Mouse (Mus musculus) WW6 (cell line): ENCODE data around the gene Ogg1.
"Not testable (repeated sequence)": the region's sequence is repeated elsewhere in the genome, so short reads cannot be mapped to it uniquely, and the experiment has no call there.

Experiments
- DNase-seq: peaks from one replicate; pipeline ENCODE4 v3.0.0-alpha.2; 2013; ENCODE audit warnings: low read depth, low spot score

Ogg1 gene

DNA sequence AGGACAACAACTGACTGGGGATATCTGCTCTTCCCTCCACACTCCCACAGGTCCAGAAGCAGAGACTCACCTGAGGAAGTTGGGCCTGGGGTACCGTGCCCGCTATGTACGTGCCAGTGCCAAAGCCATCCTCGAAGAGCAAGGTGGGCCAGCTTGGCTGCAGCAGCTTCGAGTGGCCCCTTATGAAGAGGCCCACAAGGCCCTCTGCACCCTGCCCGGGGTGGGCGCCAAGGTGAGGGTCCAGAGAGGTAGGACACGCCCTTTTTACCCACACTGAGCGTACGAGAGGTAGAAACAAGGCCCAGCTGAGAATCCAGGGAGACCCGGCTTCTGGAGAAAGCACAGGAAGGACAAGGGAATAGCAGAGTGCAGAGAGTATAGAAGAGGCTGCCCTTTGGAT lies 4.9 kb downstream of the Ogg1 start:
- no peak for DNase-seq

DNA sequence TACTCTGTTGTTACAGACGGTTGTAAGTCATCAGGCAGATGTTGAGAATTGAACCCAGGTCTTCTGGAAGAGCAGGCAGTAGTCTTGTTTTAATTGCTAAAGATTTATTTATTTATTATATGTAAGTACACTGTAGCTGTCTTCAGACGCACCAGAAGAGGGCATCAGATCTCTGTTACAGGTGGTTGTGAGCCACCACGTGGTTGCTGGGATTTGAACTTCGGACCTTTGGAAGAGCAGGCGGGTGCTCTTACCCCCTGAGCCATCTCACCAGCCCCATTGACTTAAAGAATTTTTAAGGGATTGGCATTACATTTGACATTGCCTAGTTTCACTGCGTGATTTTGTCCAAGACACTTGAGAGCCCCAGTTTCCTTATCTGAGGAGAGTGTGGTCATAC lies 6.0 kb downstream of the Ogg1 start:
- not testable (repeated sequence) for DNase-seq

DNA sequence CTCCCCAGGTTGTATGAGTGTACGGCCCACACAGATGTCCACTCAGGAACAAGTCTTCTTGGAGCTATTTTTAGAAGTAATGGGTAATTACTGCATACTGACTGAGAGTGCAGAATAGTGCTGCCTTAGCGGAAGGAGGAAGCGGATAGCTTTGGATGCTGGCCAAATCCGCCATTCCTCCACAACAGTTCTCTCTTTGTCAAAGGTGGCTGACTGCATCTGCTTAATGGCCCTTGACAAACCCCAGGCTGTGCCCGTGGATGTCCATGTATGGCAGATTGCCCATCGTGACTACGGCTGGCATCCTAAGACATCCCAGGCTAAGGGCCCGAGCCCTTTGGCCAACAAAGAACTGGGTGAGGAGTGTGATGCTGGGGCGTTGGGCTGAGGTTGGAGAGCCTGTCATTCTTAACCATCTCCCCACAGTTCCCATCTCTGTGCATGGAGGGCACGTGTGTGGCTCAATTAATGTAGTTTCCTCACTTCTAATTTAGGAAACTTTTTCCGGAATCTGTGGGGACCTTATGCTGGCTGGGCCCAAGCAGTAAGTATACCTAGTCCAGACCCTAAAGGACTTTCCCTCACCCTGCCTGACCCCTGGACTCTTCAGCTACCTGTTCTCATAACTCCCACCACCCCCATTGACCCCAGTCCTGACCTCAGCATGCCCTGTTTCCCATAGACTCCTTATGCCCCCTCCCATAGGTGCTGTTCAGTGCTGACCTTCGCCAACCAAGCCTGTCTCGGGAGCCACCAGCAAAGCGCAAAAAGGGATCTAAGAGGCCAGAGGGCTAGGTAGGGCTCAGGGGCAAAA lies 6.6 kb downstream of the Ogg1 start:
- DNase-seq: no peak

DNA sequence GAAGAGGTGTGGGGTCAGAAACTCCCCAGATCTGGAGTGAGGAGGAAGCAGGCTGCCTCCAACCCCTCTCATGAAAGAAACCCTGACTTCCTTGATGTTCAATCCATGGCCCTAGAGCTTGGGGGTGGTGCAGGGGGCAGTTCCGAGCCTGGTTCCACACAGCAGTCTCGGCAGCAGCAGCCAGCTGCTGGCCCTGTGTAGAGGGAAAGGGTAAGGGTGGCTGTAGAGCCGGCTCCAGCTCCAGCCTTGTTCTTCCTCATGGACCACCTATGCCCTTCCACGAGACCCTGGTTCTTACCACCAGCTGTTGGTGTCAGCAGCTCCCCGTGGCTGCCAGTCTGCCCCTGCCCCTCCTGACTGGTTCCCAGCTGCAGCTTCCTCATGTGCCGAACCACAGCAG lies 7.4 kb downstream of the Ogg1 start:
- no peak for DNase-seq

DNA sequence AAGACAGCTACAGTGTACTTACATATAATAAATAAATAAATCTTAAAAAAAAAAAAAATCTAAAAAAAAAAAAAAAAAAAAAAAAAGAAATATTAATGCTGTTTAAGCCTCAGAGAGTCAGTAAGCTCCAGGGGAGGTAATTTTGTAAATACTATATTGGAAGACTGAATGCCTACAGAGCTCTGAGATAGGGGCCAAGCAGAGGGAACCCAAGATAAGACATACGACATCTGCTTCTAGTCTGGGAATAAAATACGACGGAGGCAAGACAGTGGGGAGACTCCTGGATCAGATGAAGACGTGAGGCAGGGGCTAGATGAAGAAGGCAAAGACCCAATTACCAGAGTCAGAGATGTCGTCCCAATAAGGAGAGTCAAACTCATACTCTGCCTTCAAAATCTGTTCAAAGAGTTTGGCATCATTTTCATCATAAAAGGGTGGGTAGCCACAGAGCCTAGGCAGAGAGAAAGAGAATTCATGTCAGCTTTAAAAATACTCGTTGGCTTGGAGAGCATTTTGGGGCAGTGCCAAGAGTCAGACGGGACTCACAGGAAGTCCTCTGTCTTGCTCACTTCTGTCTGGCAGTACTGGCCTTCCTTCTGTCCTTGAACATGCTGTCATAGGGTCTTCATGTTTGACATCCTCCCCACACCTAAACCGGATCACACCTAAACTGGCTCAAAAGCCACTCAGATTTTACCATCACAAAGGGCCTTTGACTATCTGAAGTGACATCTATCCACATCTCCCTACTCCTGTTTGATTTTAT lies 10.3 kb downstream of the Ogg1 start:
- DNase-seq: no peak

DNA sequence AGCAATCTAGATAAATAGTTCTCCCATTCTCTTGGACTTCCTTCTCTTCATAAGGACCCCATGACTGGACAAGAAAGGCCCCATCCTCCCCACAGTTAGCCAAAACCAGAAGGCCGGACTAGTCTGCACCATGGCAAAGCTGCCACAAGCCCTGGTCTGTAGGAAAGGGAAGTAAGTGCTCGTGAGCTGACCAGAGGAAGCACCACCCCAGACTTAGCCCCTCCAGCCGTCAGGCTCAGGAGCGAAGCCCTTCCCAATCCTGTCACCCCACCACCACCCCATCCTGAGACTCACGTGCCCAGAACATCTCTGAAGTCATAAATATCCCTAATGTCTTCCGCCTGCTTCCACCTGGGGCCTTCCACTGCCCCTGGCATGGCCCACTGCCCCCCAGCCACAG lies 14.8 kb downstream of the Ogg1 start:
- no peak for DNase-seq

DNA sequence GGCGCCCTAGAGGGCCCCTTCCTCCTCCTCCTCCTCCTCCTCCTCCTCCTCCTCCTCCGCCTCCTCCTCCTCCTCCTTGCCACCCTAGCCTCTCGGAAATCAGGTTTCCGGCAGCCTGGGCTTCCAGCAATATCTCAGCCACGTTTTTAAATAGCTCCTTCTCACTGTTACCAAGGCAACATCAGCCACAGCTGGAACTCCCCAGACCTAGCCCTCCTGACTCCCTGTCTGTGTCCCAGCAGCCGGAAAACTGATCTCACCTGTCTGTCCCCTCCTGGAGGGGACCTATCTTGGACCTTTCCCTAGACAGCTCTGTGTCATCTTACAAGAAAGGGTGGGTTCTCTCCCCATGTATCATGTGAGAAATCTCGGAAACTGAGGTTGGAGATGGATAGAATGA lies 15.5 kb downstream of the Ogg1 start:
- DNase-seq: no peak

DNA sequence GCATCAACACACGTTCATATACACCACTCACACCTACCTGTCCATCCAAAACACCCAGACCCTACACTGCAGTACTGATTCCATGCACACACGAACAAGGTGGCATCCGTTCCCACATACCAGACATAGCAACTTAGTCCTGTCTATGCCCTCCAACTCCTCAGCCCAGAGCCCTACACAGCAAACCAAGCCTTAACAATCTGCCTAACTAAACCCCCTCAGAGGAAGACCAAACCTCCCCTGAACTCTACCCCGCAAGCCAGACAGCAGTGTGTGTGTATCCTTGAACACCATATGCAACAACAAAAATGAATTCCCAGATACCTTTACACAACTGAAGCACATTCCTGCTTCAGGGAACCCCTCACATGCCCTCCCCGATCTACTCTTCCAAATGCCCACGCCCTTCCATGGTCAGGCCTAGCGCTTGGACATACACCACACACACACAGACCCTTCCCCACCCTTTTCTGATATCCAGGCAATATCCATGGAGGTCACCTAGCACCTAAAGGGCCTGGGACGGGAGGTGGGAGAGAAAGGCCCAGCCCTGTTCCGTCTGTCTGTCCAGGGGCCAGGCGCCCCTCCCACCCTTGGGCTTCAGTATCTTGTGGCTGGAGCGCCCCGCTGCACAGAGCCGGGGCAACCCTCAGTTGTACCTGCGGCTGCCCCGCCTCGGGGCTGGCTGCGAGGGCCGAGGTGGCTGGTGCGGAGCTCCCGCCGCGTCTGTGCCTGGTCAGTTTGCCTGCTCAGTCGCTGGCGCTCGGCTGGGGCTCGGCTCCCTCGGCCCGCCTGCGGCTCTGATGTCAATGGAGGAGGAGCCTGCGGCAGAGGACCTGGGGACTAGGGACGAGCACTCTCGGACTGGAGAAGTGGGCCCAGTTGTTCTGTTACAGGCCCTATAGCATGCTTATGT lies 16.7 kb downstream of the Ogg1 start, which contains the start of gene Camk1:
TSS of gene Camk1 (minus strand) at position 808 of the 916 bp plus-strand sequence.
- no peak for DNase-seq

DNA sequence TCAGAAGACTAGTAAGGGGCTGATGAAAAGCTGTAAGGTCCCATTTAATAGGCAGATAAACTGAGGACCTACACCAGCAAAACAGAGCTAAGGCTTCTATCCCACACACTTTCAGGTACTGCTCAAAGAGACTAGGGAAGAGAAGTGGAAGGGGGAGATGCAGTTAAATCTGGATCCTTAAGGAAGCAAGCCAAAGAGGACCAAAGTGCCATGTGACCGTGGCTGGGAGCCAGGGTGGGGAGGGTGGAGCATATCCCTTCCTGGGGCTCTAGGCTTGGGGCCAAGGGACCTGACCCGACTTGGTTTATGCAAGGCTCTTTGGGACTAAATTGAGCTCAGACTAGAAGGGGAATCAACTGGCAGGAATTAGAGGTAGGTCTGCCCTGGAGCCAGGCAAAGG lies 17.5 kb downstream of the Ogg1 start:
- no peak for DNase-seq

DNA sequence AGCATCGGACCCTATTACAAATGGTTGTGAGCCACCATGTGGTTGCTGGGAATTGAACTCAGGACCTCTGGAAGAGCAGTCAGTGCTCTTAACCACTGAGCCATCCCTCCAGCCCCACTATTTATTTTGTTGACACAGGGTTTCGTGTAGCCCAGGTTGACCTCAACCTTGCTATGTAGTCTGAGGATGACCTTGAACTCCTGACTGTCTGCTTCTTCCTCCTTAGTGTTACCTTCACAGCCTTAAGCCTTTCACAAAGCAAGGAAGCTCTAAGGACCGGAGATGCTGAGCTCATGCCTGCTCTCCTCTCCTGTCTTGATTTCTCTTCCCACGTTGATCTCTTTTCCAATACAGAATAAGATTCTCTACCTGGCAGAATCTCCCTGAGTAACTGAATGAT lies 20.1 kb downstream of the Ogg1 start:
- no peak for DNase-seq

DNA sequence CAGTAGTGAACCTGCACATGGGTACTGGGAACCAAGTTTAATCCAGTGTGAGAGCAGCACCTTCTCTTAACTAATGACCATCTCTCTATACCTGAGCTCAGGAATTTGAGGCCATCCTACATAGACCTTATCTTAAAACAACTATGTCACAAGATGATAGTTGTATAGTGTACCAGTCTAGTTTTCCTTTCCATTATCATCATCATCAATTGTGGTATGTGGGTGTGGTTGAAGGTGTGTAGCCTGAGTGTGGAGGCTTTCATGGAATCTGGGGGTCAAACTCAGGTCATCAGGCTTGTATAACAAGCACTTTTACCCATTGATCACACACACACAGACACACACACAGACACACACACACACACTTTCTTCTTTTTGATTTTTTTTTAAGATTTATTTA lies 23.8 kb downstream of the Ogg1 start:
- DNase-seq: no peak

DNA sequence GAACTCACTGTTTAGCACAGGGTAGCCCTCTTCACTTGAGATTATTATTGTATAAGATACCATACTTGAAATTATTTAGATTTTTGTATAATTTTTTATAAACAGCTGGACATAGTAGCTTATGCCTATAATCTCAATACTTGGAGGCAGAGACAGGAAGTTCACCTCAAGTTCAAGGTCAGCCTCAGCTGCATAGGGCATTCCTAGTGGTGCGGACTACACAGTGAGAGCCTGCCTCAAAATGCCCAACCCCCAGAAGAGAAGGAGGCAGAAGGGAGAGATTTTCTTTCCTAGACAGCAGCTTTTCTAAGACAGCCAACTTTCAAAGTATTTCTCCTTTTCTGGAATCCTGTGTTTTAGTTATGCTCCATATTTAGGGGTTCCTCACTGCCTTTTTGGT lies 24.4 kb downstream of the Ogg1 start:
- no peak for DNase-seq

DNA sequence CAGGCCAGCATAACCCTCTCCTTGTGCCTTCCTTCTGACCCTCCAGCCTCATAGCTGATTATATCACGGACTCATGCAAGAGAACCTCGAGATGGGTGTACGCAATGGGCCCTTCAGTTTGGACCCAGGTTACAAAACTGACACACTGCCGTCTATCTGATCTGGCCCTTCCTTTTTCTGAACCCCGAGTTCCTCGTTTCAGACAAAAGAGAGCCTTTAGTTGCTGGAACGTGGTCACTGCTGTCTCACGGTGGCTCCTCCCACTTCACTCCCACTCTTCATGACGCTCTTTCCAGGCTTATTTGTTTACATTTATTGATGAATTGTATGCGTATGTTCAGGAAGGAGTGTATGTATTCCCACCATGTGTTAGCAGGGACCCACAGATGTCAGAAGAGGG lies 24.9 kb downstream of the Ogg1 start:
- DNase-seq: no peak

DNA sequence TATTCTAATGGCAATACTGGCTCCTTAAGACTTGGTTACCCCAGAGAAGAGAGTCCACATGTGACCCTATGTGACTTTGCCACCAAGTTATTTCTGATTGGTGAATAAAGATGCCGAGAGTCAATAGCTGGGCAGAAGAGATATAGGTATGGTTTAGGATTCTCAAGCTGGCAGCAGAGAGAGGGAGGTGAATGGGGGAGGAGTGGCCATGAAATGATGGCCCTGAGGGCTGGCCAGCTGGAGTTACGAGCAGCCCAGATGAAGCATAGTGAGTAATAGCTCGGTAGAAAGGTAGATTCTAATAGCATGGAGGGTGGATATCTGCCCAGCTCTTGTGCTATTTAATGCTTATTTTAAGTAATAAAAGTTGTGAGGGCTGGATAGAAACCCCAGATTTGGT lies 26.0 kb downstream of the Ogg1 start:
- no peak for DNase-seq

DNA sequence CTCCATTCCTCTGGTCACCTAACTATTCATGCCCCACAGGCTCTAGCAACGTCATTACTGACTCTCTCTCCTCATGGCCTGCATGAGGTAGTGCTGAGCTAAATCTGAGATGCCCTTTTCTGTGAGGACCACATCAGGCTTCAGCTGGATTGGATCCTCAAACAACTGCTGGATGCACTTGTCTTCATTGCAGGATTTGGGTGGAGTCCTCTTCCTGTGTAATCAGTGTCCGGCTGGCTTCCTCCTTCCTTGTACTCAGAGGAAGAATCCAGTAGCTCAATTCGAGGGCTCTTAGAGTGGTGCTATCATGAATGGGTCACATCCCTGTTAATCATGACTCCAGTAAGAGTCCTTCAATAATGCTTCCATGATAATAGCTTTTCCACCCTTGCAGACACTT lies 26.9 kb downstream of the Ogg1 start:
- no peak for DNase-seq

DNA sequence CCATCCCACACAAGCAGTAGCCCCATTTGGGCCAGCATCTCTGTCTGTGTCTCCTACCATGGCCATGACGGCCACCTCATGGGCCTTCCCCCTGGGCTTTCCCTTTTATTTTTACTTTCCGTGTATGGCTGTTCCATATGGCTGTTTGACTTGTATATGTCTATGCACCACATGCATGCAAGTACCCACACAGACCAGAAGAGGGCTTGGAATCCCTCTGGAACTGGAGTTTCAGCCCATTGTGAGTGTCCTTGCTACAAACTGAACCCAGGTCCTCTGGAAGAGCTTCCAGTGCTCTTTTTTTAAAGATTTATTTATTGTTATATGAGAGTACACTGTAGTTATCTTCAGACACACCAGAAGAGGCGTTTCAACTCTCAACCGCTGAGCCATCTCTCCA lies 34.7 kb downstream of the Ogg1 start:
- DNase-seq: no peak

DNA sequence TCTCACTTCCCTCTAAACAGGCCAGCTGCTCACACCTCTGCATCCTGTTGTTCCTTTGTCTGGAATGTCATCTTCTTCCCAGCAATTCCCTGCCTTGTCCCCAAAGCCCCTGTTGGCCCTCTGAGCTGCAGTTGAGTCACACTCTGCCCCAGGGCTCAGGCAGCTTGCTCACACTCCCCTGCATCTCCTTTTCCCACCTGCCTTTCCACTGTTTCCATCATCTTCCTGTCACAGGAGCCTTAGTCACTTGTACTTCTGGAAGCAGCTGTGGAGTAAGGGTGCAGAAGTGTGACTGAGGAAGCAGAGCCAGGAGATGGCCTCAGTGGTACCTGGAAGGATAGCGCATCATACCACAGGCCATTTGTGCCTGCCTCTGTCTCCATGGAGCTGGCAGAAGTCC lies 35.5 kb downstream of the Ogg1 start:
- DNase-seq: no peak

DNA sequence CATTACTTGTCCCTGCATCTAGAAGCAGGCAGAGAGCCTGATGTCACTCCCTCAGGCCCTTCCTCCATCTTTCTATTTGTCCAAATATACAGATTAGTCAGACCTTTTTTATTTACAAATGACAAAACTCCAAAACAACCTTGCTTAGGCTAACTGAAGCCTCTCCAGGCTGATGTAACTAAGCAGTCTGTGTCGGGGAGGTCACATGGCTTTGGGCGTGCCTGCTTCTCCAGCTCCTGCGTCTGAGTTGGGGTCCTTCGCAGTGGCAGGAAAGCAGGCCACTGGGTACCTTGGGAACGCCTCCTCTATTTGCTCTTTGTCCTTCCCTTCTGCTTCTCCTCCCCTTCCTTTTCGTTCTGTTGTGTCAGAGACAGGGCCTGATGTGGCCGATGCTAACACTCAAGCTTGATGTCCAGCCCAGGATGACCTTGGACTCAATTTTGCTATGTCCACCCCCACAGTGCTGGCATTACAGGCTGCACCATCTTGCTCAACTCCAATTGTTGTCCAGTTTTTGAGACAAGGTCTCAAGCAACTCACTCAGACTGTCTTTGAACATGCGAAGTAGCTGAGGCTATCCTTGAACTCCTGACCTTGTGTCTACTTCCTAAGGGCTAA lies 37.9 kb downstream of the Ogg1 start:
- DNase-seq: no peak

DNA sequence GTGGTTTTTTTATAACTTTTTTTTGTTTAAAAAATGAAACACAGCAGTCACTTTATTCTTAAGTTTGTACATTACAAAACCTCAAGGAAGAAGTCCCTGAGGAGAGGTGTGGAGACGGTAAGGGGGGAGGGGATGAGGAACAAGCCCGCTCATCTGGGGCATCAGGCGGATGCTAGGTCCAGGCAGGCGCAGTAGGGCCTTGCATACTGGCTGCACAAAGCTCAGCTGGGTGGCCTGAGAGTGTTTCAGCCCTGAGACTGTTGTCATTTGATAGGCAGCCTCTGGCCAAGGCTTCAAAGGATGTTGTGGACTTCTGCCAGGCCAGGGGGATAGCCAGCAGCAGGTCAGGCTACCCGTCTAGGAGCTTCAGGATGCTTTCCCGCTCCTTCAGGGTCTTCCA lies 39.9 kb downstream of the Ogg1 start:
- DNase-seq: no peak

DNA sequence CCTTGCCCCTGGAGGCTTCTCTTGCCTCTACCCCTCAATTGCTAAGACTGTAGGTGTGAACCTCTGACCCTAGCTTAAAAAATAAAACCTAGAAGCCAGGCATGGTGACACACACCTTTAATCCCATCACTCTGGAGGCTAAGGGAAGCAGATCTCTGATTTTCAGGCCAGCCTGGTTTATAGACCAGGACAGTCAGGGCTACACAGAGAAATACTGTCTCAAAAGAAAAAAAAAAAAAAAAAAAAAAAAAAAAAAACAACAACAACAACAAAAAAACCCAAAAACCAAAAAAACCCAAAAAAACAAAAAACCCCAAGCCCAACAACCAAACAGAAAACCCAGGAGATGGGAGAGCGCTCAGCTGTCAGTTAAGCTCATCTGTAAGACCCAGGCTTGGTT lies 40.8 kb downstream of the Ogg1 start:
- DNase-seq: no peak

DNA sequence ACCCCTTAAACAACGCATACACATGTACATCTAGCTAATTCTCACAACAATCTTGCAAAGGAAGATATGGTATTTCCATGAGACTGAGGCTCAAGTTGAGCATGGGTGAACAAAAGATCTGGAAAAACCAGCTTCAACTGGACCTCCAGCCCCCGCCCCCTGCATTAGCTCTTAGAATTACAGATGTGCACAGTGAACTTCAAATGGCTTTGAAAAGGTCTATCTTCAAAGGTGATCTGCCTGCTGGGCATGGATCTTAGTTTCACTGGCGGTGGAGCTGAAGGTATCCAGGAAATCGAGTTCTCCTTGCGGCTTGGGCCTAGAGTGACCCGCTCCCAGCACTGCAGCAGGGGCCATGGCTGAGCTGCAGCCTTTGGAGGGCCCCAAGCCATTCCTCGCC lies 41.4 kb downstream of the Ogg1 start:
- DNase-seq: no peak

DNA sequence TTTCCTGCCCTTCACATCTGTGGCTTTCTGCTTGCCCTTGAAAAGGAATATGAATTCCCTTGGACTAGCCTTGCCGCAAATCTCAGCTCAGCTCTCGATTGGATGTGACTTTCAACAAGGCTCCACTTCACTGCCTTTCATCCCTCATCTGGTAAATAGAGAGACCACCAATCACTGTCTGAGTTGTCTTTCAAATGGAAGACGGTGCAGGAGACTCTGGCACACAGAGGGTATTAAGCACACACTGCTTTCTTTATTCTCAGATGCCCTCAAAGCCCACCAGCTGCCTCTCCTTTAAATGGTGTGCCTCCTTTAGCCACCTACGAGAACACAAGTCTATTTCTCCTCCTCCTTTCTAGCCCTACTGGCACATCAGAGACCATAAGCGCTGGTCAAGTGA lies 41.8 kb downstream of the Ogg1 start:
- DNase-seq: no peak
